Mouse (Mus musculus): Measurements from ENCODE around the gene Pxylp1. TPM values are rescaled to one million over a fixed set of nuclear protein-coding genes. Genes with fewer than 3 reads are reported as not detected.

The Pxylp1 gene
- total and polyA plus RNA-seq, 3 experiments: 7.8 to 10.1 (median 8.3) TPM

- Histone ChIP-seq H3K79me2 (replicated peaks; ENCODE audit: control insufficient read depth, extremely low read depth, insufficient read depth, poor library complexity, severe bottlenecking) (no peaks in the 10 kb centered on the region), H3K27me3 (replicated peaks) (no peaks in the 10 kb centered on the region), H3K4me3 (replicated peaks in 1 of 3; ENCODE audit: low read depth in 2 of 3, low read length in 2 of 3, poor library complexity in 1 of 3) (no peak overlapping the region), H3K36me3 (replicated peaks in 1 of 2; ENCODE audit: control insufficient read depth in 1 of 2, insufficient read depth in 1 of 2, low read length in 1 of 2) (peaks cover 0 to 49% of the 10 kb centered on the region in 2 experiments), H3K27ac (ENCODE audit: insufficient read depth, low read depth) (no peak overlapping the region), H3K9ac (ENCODE audit: insufficient read depth, low read depth) (no peak overlapping the region), H3K9me3 (replicated peaks; ENCODE audit: low read length) (no peaks in the 10 kb centered on the region), H3K4me1 (ENCODE audit: control insufficient read depth in 1 of 2, insufficient read depth in 2 of 2) (peaks cover 3 to 37% of the 10 kb centered on the region in 2 experiments; a peak in 2 of 4 replicates), H3K4me2 (ENCODE audit: insufficient read depth, low read depth, poor library complexity, severe bottlenecking) (no peak overlapping the region)
- dilution Hi-C loops (cut with MboI; ENCODE audit: extremely low pct_ligation_motif_present, extremely low pct_unique_long_range_greater_than_20kb, low sequenced_read_pairs): no loop called here
- in situ Hi-C loops (cut with MboI; ENCODE audit: low pct_ligation_motif_present, low pct_unique_long_range_greater_than_20kb, low sequenced_read_pairs): no loop called here
- no peak for DNase-seq (ENCODE audit: extremely low read depth)
- TF ChIP-seq RAD21 (IDR thresholded peaks at IDR 0.05; ENCODE audit: low read depth, low read length) (no peak), CTCF (conservative IDR thresholded peaks at IDR 0.05 in 1 of 2, IDR thresholded peaks at IDR 0.05 in 1 of 2; ENCODE audit: low read depth in 2 of 2, low read length in 2 of 2) (no peak), SIN3A (IDR thresholded peaks at IDR 0.05; ENCODE audit: low read length) (no peak), EP300 (IDR thresholded peaks at IDR 0.05; ENCODE audit: low read length) (no peak), PAX5 (IDR thresholded peaks at IDR 0.05; ENCODE audit: low read length) (no peak), ETS1 (conservative IDR thresholded peaks at IDR 0.05; ENCODE audit: low read depth, low read length) (no peak), USF1 (IDR thresholded peaks at IDR 0.05; ENCODE audit: low read depth, low read length) (no peak), UBTF (IDR thresholded peaks at IDR 0.05; ENCODE audit: low read depth, low read length) (no peak), CHD2 (IDR thresholded peaks at IDR 0.05; ENCODE audit: low read length) (no peak), MAX (IDR thresholded peaks at IDR 0.05; ENCODE audit: low read length) (no peak), ELF1 (IDR thresholded peaks at IDR 0.05; ENCODE audit: low read depth, low read length) (no peak), MAFK (IDR thresholded peaks at IDR 0.05; ENCODE audit: insufficient replicate concordance, low read length) (no peak), MEF2A (IDR thresholded peaks at IDR 0.05; ENCODE audit: borderline replicate concordance, low read depth, low read length) (no peak), TBP (conservative IDR thresholded peaks at IDR 0.05; ENCODE audit: low read depth, low read length) (no peak), GABPA (IDR thresholded peaks at IDR 0.05; ENCODE audit: insufficient replicate concordance, low read depth, low read length) (no peak)
Observed at GRCm38 (mm10) chr9:96837781-96838420, 54.6 kb downstream of the Pxylp1 start.

- Histone ChIP-seq H3K27ac (ENCODE audit: insufficient read depth, low read depth) (no peak overlapping the region), H3K4me3 (replicated peaks in 1 of 3; ENCODE audit: low read depth in 2 of 3, low read length in 2 of 3, poor library complexity in 1 of 3) (no peak overlapping the region), H3K27me3 (replicated peaks) (no peaks in the 10 kb centered on the region), H3K9ac (ENCODE audit: insufficient read depth, low read depth) (no peak overlapping the region), H3K79me2 (replicated peaks; ENCODE audit: control insufficient read depth, extremely low read depth, insufficient read depth, poor library complexity, severe bottlenecking) (no peaks in the 10 kb centered on the region), H3K9me3 (replicated peaks; ENCODE audit: low read length) (no peaks in the 10 kb centered on the region), H3K36me3 (replicated peaks in 1 of 2; ENCODE audit: control insufficient read depth in 1 of 2, insufficient read depth in 1 of 2, low read length in 1 of 2) (peaks cover 0 to 48% of the 10 kb centered on the region in 2 experiments), H3K4me2 (ENCODE audit: insufficient read depth, low read depth, poor library complexity, severe bottlenecking) (no peak overlapping the region), H3K4me1 (ENCODE audit: control insufficient read depth in 1 of 2, insufficient read depth in 2 of 2) (peaks cover 3 to 46% of the 10 kb centered on the region in 2 experiments; a peak in 2 of 4 replicates)
- TF ChIP-seq USF1 (IDR thresholded peaks at IDR 0.05; ENCODE audit: low read depth, low read length) (no peak), TBP (conservative IDR thresholded peaks at IDR 0.05; ENCODE audit: low read depth, low read length) (no peak), KAT2A (IDR thresholded peaks at IDR 0.05; ENCODE audit: insufficient replicate concordance, low read length) (no peak), ELF1 (IDR thresholded peaks at IDR 0.05; ENCODE audit: low read depth, low read length) (no peak), CTCF (conservative IDR thresholded peaks at IDR 0.05 in 1 of 2, IDR thresholded peaks at IDR 0.05 in 1 of 2; ENCODE audit: low read depth in 2 of 2, low read length in 2 of 2) (no peak)
- dilution Hi-C loops (cut with MboI; ENCODE audit: extremely low pct_ligation_motif_present, extremely low pct_unique_long_range_greater_than_20kb, low sequenced_read_pairs) (no loop called here), in situ Hi-C loops (cut with MboI; ENCODE audit: low pct_ligation_motif_present, low pct_unique_long_range_greater_than_20kb, low sequenced_read_pairs) (no loop called here)
- no peak for DNase-seq (ENCODE audit: extremely low read depth)
Observed at GRCm38 (mm10) chr9:96836984-96837383, 55.5 kb downstream of the Pxylp1 start.
